Mouse (Mus musculus) midbrain, embryonic 16.5 days (tissue): ENCODE data around the gene Gm6880. TPM values are rescaled to one million over a fixed set of nuclear protein-coding genes. Genes with fewer than 3 reads are reported as not detected.
"Not testable (repeated sequence)": the region's sequence is repeated elsewhere in the genome, so short reads cannot be mapped to it uniquely, and the experiment has no call there.

Experiments used
- ATAC-seq: fragments of 200-750 bp; cut with Nextera tagmentation; 2 replicates; pipeline ENCODE4 v1.8.0; 2017; ENCODE audit warnings: moderate TSS enrichment
- H3K27ac ChIP-seq: fragments of 300-500 bp; sonication (generic); 2 replicates; pipeline ENCODE4 v1.5.1; 2014; ENCODE audit warnings: mild to moderate bottlenecking, low read length, mixed read lengths
- H3K27me3 ChIP-seq: fragments of 300-500 bp; sonication (generic); 2 replicates; pipeline ENCODE4 v1.6.1; 2014; ENCODE audit warnings: low read depth, low read length, mixed read lengths; ENCODE audit not compliant: control insufficient read depth, insufficient read depth
- H3K36me3 ChIP-seq: fragments of 300-500 bp; sonication (generic); 2 replicates; pipeline ENCODE4 v1.6.1; 2014; ENCODE audit warnings: mild to moderate bottlenecking, low read length, moderate library complexity, mixed read lengths; ENCODE audit not compliant: control insufficient read depth, insufficient read depth
- H3K4me1 ChIP-seq: fragments of 300-500 bp; sonication (generic); 2 replicates; pipeline ENCODE4 v1.6.1; 2014; ENCODE audit warnings: mild to moderate bottlenecking, low read length, mixed read lengths; ENCODE audit not compliant: control insufficient read depth, insufficient read depth
- H3K4me2 ChIP-seq: fragments of 300-500 bp; sonication (generic); 2 replicates; pipeline ENCODE4 v1.6.1; 2014; ENCODE audit warnings: mild to moderate bottlenecking, low read length, mixed read lengths
- H3K4me3 ChIP-seq: fragments of 300-500 bp; sonication (generic); 2 replicates; pipeline ENCODE4 v1.5.1; 2014; ENCODE audit warnings: low read depth, mild to moderate bottlenecking, low read length, moderate library complexity, mixed read lengths
- H3K9ac ChIP-seq: fragments of 300-500 bp; sonication (generic); 2 replicates; pipeline ENCODE4 v1.6.1; 2014; ENCODE audit warnings: low read depth, low read length, mixed read lengths
- H3K9me3 ChIP-seq: fragments of 300-500 bp; sonication (generic); replicated peaks from 2 replicates; pipeline ENCODE4 v1.6.1; 2014; ENCODE audit warnings: mild to moderate bottlenecking, low read length, mixed read lengths; ENCODE audit not compliant: control insufficient read depth, poor library complexity, severe bottlenecking
- WGBS: fragments of 180-500 bp; shearing (Covaris S2); extraction: QIAGEN DNeasy Blood & Tissue Kit; methylation state at CpG from one replicate; pipeline ENCODE4 v1.1.7; 2014; 5-methylcytosine and 5-hydroxymethylcytosine counted together
- polyA plus RNA-seq: library from polyadenylated mRNA; unstranded; fragments of >200 nt; fragmentation: Nextera tagmentation; extraction: Ambion mirVana; gene quantifications from 2 replicates; pipeline ENCODE4 v1.2.1, GENCODE M21; 2015

Gene Gm6880
- 0.36 TPM in 1 of 2 replicates, not detected in the other for polyA plus RNA-seq

DNA sequence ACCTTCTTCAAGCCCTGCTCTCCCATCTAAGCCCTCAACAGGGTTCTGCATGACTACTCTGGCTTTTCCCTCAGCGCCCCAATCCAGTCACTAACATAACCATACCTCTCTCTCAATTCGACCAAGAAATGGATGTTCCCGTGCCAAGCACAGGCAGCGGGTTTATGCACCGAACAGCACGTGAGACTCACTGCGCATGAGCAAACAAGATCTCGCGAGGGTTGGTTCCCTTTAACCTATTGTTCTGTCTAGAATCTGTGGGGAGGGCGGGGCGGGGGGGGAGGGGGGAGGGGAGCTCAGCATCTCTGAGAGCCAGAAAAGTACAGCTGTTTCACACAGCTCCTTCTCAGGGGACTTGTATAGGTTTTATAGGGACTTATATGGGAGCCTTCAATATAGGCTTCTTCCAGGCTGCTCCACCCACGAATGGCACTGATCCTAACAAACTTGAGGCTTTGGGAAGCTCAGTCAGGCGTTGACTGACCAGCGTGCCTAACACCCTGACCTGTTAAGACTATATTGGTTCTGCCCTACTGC is at the start of gene Gm6880:
Gene Gm6880, minus strand, starts transcription at position 51 of the 537 bp plus-strand sequence.
- not testable (repeated sequence) for H3K36me3 ChIP-seq

GRCm38 (mm10) chrX:74517461-74517860 is 36.3 kb upstream of the Gm6880 start:
- not testable (repeated sequence) for H3K4me3 ChIP-seq, H3K9ac ChIP-seq, H3K27me3 ChIP-seq, H3K9me3 ChIP-seq, H3K4me1 ChIP-seq, H3K4me2 ChIP-seq, H3K27ac ChIP-seq, H3K36me3 ChIP-seq, ATAC-seq

More for the DNA sequence above, at the start of gene Gm6880:
- WGBS: 74% methylated on average over 12 of the region's 14 CpGs
- H3K9me3 ChIP-seq, H3K9ac ChIP-seq, H3K27me3 ChIP-seq, ATAC-seq, H3K4me2 ChIP-seq, H3K4me3 ChIP-seq, H3K4me1 ChIP-seq, H3K27ac ChIP-seq: not testable (repeated sequence)

- no peak for ATAC-seq
- no peaks in the 10 kb centered on the region for H3K9me3 ChIP-seq
- WGBS: 43% methylated on average over 1 of the region's 1 CpGs
Measured at GRCm38 (mm10) chrX:74497131-74497530, 15.9 kb upstream of the Gm6880 start.

DNA sequence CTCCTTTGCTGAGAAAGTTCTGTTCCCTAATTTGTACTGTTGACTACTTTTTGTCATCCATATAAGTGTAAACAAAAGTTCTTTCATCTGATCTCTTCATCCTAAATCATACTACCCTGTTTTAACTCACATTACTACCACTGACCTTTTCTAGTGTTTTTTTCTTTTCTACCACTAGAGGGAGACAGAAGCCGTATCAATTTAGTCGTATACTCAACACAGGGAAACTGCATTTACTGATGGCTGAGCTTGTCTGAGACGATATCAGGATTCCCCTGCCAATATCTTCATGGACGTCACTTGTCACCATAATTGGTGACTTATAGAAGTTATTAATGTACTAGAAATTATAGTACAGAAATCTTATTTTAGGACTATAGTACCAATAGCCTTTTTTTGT is 28.4 kb downstream of the Gm6880 start:
- ATAC-seq: peak; percentile 76
- no peak overlapping the region for H3K9ac ChIP-seq
- no peak overlapping the region for H3K4me3 ChIP-seq
- H3K9me3 ChIP-seq: no peaks in the 10 kb centered on the region
- H3K4me1 ChIP-seq: no peaks in the 10 kb centered on the region
- 10% methylated on average over 4 of the region's 4 CpGs for WGBS
- H3K4me2 ChIP-seq: no peak overlapping the region
- H3K27me3 ChIP-seq: no peaks in the 10 kb centered on the region
- H3K36me3 ChIP-seq: no peaks in the 10 kb centered on the region
- no peak overlapping the region for H3K27ac ChIP-seq

More at GRCm38 (mm10) chrX:74497131-74497530, 15.9 kb upstream of the Gm6880 start:
- H3K27me3 ChIP-seq: no peaks in the 10 kb centered on the region
- no peak overlapping the region for H3K9ac ChIP-seq
- H3K4me3 ChIP-seq: no peak overlapping the region
- no peak overlapping the region for H3K27ac ChIP-seq
- H3K36me3 ChIP-seq: no peaks in the 10 kb centered on the region
- H3K4me2 ChIP-seq: no peak overlapping the region
- H3K4me1 ChIP-seq: no peaks in the 10 kb centered on the region

GRCm38 (mm10) chrX:74451157-74451912 is 29.9 kb downstream of the Gm6880 start:
- H3K9ac ChIP-seq: no peak overlapping the region
- no peak overlapping the region for H3K27ac ChIP-seq
- H3K4me1 ChIP-seq: no peaks in the 10 kb centered on the region
- no peak for ATAC-seq
- H3K36me3 ChIP-seq: no peaks in the 10 kb centered on the region
- no peaks in the 10 kb centered on the region for H3K9me3 ChIP-seq
- WGBS: 80% methylated on average over 4 of the region's 4 CpGs
- H3K27me3 ChIP-seq: no peaks in the 10 kb centered on the region
- no peak overlapping the region for H3K4me2 ChIP-seq
- no peak overlapping the region for H3K4me3 ChIP-seq

Other genes with a start within 250 kb of the Gm6880 start
- 84.6 and 88.4 TPM in 2 replicates for gene Flna, start 231.6 kb downstream of the Gm6880 start, polyA plus RNA-seq
- 12.8 and 13.5 TPM in 2 replicates for gene Emd, start 226.7 kb downstream of the Gm6880 start, polyA plus RNA-seq
- gene Rpl10, start 210.6 kb downstream of the Gm6880 start, polyA plus RNA-seq: 454 and 460 TPM in 2 replicates
- 79.8 and 81.3 TPM in 2 replicates for gene Taz, start 199.5 kb downstream of the Gm6880 start, polyA plus RNA-seq
- 2.8 and 4.3 TPM in 2 replicates for gene Dnase1l1, start 199.1 kb downstream of the Gm6880 start, polyA plus RNA-seq
- 317 and 348 TPM in 2 replicates for gene Atp6ap1, start 184.3 kb downstream of the Gm6880 start, polyA plus RNA-seq
- gene Gdi1, start 176.4 kb downstream of the Gm6880 start, polyA plus RNA-seq: 1,108 and 1,139 TPM in 2 replicates
- 61.9 and 62.3 TPM in 2 replicates for gene Fam50a, start 168.4 kb downstream of the Gm6880 start, polyA plus RNA-seq
- gene Plxna3, start 152.3 kb downstream of the Gm6880 start, polyA plus RNA-seq: 63.9 and 68.4 TPM in 2 replicates
- 63.2 and 68.7 TPM in 2 replicates for gene Lage3, start 127.8 kb downstream of the Gm6880 start, polyA plus RNA-seq
- gene Ubl4a, start 108.2 kb downstream of the Gm6880 start, polyA plus RNA-seq: 65.9 and 72.6 TPM in 2 replicates
- 8.5 and 9.7 TPM in 2 replicates for gene Slc10a3, start 108.0 kb downstream of the Gm6880 start, polyA plus RNA-seq
- gene Fam3a, start 88.1 kb downstream of the Gm6880 start, polyA plus RNA-seq: 33.6 and 36.1 TPM in 2 replicates
- gene Ikbkg, start 88.1 kb downstream of the Gm6880 start, polyA plus RNA-seq: 16.4 and 19.9 TPM in 2 replicates
- gene G6pdx, start 52.2 kb downstream of the Gm6880 start, polyA plus RNA-seq: 47.7 and 49.4 TPM in 2 replicates
- not detected in 2 replicates for gene Olfr1326-ps1, start 93.5 kb upstream of the Gm6880 start, polyA plus RNA-seq
- not detected in 2 replicates for gene Olfr1325, start 111.3 kb upstream of the Gm6880 start, polyA plus RNA-seq
- 0.40 and 0.59 TPM in 2 replicates for gene Gm5640, start 164.2 kb upstream of the Gm6880 start, polyA plus RNA-seq